Mouse (Mus musculus): ENCODE results near the gene Adgrg5. TPM values are rescaled to one million over a fixed set of nuclear protein-coding genes. Genes with fewer than 3 reads are reported as not detected.

The Adgrg5 gene
- 0.37 and 0.39 TPM in 2 replicates for polyA plus RNA-seq (2015; fragmentation: Nextera tagmentation; extraction: Ambion mirVana)

DNA sequence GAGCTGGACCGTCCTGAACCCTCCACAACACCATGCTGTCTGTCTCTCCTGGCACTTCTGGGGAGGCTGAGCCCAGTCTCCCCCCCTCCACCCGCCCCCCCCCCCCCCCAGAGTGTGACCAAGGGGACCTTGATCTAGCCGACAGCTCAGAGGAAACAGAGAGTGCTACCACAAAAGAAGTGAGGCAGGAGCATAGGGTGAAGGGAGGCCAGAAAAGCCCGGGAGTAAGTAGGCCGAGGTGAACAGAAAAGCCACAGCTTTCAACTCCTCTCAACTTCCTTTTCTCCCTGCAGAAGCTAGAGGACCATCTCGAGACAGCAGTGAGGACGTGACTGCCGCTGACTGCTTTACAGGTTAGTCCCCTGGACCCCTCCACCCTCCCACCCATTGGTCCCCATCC lies at the start of gene Adgrg5:
Gene Adgrg5 (plus strand): TSS at position 290 of the 400 bp plus-strand sequence.
- Histone ChIP-seq H3K4me3 (ENCODE audit: low read depth, low read length) (no peak within 1 kb of the TSS), H3K9ac (ENCODE audit: low read depth, low read length) (no peak within 1 kb of the TSS), H3K9me3 (replicated peaks; ENCODE audit: control insufficient read depth, low read length) (no peaks in the 10 kb centered on the region), H3K36me3 (ENCODE audit: control insufficient read depth, insufficient read depth) (no peaks in the 10 kb centered on the region), H3K27me3 (ENCODE audit: control insufficient read depth, insufficient read depth, low read depth, low read length) (peaks cover under 1% of the 10 kb centered on the region), H3K4me2 (ENCODE audit: low read depth, low read length) (no peak within 1 kb of the TSS), H3K27ac (ENCODE audit: low read length) (no peak within 1 kb of the TSS), H3K4me1 (ENCODE audit: control insufficient read depth, low read depth, low read length) (peaks cover 16% of the 10 kb centered on the region)
- no peak for ATAC-seq (ENCODE audit: low read depth)
- 8% methylated on average over 8 of the region's 8 CpGs for WGBS (ENCODE audit: insufficient replicate concordance)

GRCm38 (mm10) chr8:94874358-94874757 lies 49.1 kb upstream of the Adgrg5 start:
- peak overlapping the region; percentile 64 for H3K27ac ChIP-seq (ENCODE audit: low read length)
- H3K4me1 ChIP-seq (ENCODE audit: control insufficient read depth, low read depth, low read length) = peaks cover 36% of the 10 kb centered on the region
- peak overlapping the region; percentile 84 for H3K4me3 ChIP-seq (ENCODE audit: low read depth, low read length)
- WGBS (ENCODE audit: insufficient replicate concordance) = 12% methylated on average over 6 of the region's 6 CpGs
- peak overlapping the region; percentile 94 for H3K9ac ChIP-seq (ENCODE audit: low read depth, low read length)
- no peaks in the 10 kb centered on the region for H3K9me3 ChIP-seq (replicated peaks; ENCODE audit: control insufficient read depth, low read length)
- peak overlapping the region; percentile 89 for H3K4me2 ChIP-seq (ENCODE audit: low read depth, low read length)
- H3K27me3 ChIP-seq (ENCODE audit: control insufficient read depth, insufficient read depth, low read depth, low read length) = peaks cover 27% of the 10 kb centered on the region
- no peaks in the 10 kb centered on the region for H3K36me3 ChIP-seq (ENCODE audit: control insufficient read depth, insufficient read depth)
- peak; percentile 51 for ATAC-seq (ENCODE audit: low read depth)

GRCm38 (mm10) chr8:94875096-94875870 lies 48.2 kb upstream of the Adgrg5 start:
- H3K27ac ChIP-seq (ENCODE audit: low read length) = peak overlapping the region; percentile 96
- peaks cover 21% of the 10 kb centered on the region for H3K27me3 ChIP-seq (ENCODE audit: control insufficient read depth, insufficient read depth, low read depth, low read length)
- H3K9me3 ChIP-seq (replicated peaks; ENCODE audit: control insufficient read depth, low read length) = no peaks in the 10 kb centered on the region
- peak overlapping the region; percentile 89 for H3K4me2 ChIP-seq (ENCODE audit: low read depth, low read length)
- peaks cover 36% of the 10 kb centered on the region for H3K4me1 ChIP-seq (ENCODE audit: control insufficient read depth, low read depth, low read length)
- peak overlapping the region; percentile 94 for H3K9ac ChIP-seq (ENCODE audit: low read depth, low read length)
- peak overlapping the region; percentile 84 for H3K4me3 ChIP-seq (ENCODE audit: low read depth, low read length)
- ATAC-seq (ENCODE audit: low read depth) = peak; percentile 3; the same call in 1 of the 2 replicates
- WGBS (ENCODE audit: insufficient replicate concordance) = 19% methylated on average over 17 of the region's 17 CpGs
- H3K36me3 ChIP-seq (ENCODE audit: control insufficient read depth, insufficient read depth) = no peaks in the 10 kb centered on the region

- WGBS (ENCODE audit: insufficient replicate concordance) = under 1% methylated on average over 17 of the region's 20 CpGs
- peak overlapping the region; percentile 96 for H3K27ac ChIP-seq (ENCODE audit: low read length)
- ATAC-seq (ENCODE audit: low read depth) = peak; percentile 13; the same call in 1 of the 2 replicates
- H3K9me3 ChIP-seq (replicated peaks; ENCODE audit: control insufficient read depth, low read length) = no peaks in the 10 kb centered on the region
- peaks cover 15% of the 10 kb centered on the region for H3K27me3 ChIP-seq (ENCODE audit: control insufficient read depth, insufficient read depth, low read depth, low read length)
- peak overlapping the region; percentile 84 for H3K4me3 ChIP-seq (ENCODE audit: low read depth, low read length)
- peak overlapping the region; percentile 89 for H3K4me2 ChIP-seq (ENCODE audit: low read depth, low read length)
- peak overlapping the region; percentile 94 for H3K9ac ChIP-seq (ENCODE audit: low read depth, low read length)
- H3K36me3 ChIP-seq (ENCODE audit: control insufficient read depth, insufficient read depth) = no peaks in the 10 kb centered on the region
- peaks cover 31% of the 10 kb centered on the region for H3K4me1 ChIP-seq (ENCODE audit: control insufficient read depth, low read depth, low read length)
These were observed 47.7 kb upstream of the Adgrg5 start for GRCm38 (mm10) chr8:94875871-94876150.

DNA sequence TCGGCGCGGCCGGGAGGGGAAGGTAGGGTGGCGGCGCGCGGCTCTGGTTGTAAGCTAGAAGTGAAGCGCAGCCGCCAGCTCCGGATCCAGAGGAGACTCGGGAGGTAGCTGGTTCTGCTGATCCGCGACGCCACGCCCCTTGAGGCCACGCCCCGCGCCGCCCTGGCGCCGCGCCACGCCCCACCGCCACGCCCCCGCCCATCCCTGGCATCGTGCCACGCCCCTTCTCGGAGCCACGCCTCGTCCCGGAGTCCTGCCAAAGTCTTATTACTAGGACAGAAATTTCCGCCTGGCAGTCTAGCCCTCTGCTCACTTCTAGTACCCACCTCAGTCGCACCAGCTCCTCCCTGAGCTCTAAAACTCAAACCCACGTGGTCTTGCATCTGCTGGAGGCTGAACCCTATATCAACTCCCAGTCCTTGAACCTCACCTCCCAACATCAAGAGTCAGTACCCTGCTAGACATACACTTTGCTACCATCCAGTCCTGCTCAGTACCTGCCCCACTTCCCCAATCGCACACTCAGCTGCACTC lies 47.2 kb upstream of the Adgrg5 start, which contains the start of gene Dok4:
Gene Dok4 (minus strand): TSS at position 134 of the 534 bp plus-strand sequence.
- Histone ChIP-seq H3K4me1 (ENCODE audit: control insufficient read depth, low read depth, low read length) (peaks cover 28% of the 10 kb centered on the region), H3K9me3 (replicated peaks; ENCODE audit: control insufficient read depth, low read length) (no peaks in the 10 kb centered on the region)
- ATAC-seq (ENCODE audit: low read depth) = peak; percentile 85

GRCm38 (mm10) chr8:94876820-94877219 lies 46.7 kb upstream of the Adgrg5 start:
- peaks cover 11% of the 10 kb centered on the region for H3K27me3 ChIP-seq (ENCODE audit: control insufficient read depth, insufficient read depth, low read depth, low read length)
- 35% methylated on average over 3 of the region's 3 CpGs for WGBS (ENCODE audit: insufficient replicate concordance)

More for the DNA sequence above, 47.2 kb upstream of the Adgrg5 start, which contains the start of gene Dok4:
- Histone ChIP-seq H3K9ac (ENCODE audit: low read depth, low read length) (peak within 1 kb of the TSS; percentile 94), H3K4me2 (ENCODE audit: low read depth, low read length) (peak within 1 kb of the TSS; percentile 89), H3K36me3 (ENCODE audit: control insufficient read depth, insufficient read depth) (no peaks in the 10 kb centered on the region), H3K27me3 (ENCODE audit: control insufficient read depth, insufficient read depth, low read depth, low read length) (peaks cover 15% of the 10 kb centered on the region), H3K4me3 (ENCODE audit: low read depth, low read length) (peak within 1 kb of the TSS; percentile 84), H3K27ac (ENCODE audit: low read length) (peak within 1 kb of the TSS; percentile 96)
- WGBS (ENCODE audit: insufficient replicate concordance) = under 1% methylated on average over 27 of the region's 37 CpGs

GRCm38 (mm10) chr8:94880742-94881141 lies 42.8 kb upstream of the Adgrg5 start:
- Histone ChIP-seq H3K27ac (ENCODE audit: low read length) (no peak overlapping the region), H3K4me2 (ENCODE audit: low read depth, low read length) (no peak overlapping the region), H3K36me3 (ENCODE audit: control insufficient read depth, insufficient read depth) (no peaks in the 10 kb centered on the region), H3K4me1 (ENCODE audit: control insufficient read depth, low read depth, low read length) (peaks cover 8% of the 10 kb centered on the region), H3K9me3 (replicated peaks; ENCODE audit: control insufficient read depth, low read length) (no peaks in the 10 kb centered on the region), H3K27me3 (ENCODE audit: control insufficient read depth, insufficient read depth, low read depth, low read length) (no peaks in the 10 kb centered on the region; the same call in 1 of the 2 replicates), H3K4me3 (ENCODE audit: low read depth, low read length) (no peak overlapping the region), H3K9ac (ENCODE audit: low read depth, low read length) (no peak overlapping the region)
- ATAC-seq (ENCODE audit: low read depth) = no peak
- 53% methylated on average over 4 of the region's 4 CpGs for WGBS (ENCODE audit: insufficient replicate concordance)

More at GRCm38 (mm10) chr8:94876820-94877219, 46.7 kb upstream of the Adgrg5 start:
- Histone ChIP-seq H3K4me2 (ENCODE audit: low read depth, low read length) (peak overlapping the region; percentile 89), H3K4me1 (ENCODE audit: control insufficient read depth, low read depth, low read length) (peaks cover 28% of the 10 kb centered on the region), H3K4me3 (ENCODE audit: low read depth, low read length) (no peak overlapping the region), H3K9me3 (replicated peaks; ENCODE audit: control insufficient read depth, low read length) (no peaks in the 10 kb centered on the region), H3K27ac (ENCODE audit: low read length) (peak overlapping the region; percentile 85), H3K36me3 (ENCODE audit: control insufficient read depth, insufficient read depth) (no peaks in the 10 kb centered on the region), H3K9ac (ENCODE audit: low read depth, low read length) (peak overlapping the region; percentile 52)
- no peak for ATAC-seq (ENCODE audit: low read depth)

DNA sequence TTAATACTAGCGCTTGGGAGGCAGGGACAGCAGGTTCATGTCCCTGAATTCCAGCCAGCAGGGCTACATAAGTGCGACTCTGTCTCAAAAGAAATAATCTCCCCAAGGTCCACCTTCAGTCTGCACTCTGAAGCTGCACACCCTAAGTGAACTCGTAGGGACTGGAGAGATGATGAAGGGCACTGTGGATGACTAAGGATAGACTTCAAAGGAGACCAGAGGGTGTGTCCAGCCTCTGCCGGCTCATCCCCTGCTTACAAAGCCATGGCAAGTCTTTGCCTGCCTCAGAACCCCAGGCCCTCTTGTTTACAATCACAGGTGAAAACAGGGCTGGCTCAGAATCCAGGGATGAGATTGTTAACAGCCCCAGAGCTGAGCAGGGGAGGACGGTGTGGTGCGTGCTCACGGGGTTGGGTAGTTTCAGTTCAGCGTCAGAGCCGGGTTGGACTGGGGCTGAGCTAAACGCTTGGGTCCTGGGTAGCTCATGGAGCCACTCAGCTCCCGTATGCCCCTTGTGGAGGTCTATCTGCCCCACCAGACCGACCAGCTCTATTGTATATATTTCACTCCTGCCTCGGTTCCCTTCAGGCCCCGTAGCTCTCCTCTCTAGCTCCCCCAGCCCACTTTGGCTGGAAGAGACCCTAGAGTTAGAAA lies 35.0 kb upstream of the Adgrg5 start:
- H3K4me2 ChIP-seq (ENCODE audit: low read depth, low read length) = peak overlapping the region; percentile 52
- WGBS (ENCODE audit: insufficient replicate concordance) = 26% methylated on average over 14 of the region's 14 CpGs
- ATAC-seq (ENCODE audit: low read depth) = peak; percentile 73
- peak overlapping the region; percentile 47; the same call in 1 of the 2 replicates for H3K9ac ChIP-seq (ENCODE audit: low read depth, low read length)
- no peak overlapping the region for H3K27ac ChIP-seq (ENCODE audit: low read length)
- no peaks in the 10 kb centered on the region; the same call in none of the 2 replicates for H3K27me3 ChIP-seq (ENCODE audit: control insufficient read depth, insufficient read depth, low read depth, low read length)
- H3K36me3 ChIP-seq (ENCODE audit: control insufficient read depth, insufficient read depth) = no peaks in the 10 kb centered on the region
- H3K4me3 ChIP-seq (ENCODE audit: low read depth, low read length) = peak overlapping the region; percentile 27
- H3K9me3 ChIP-seq (replicated peaks; ENCODE audit: control insufficient read depth, low read length) = no peaks in the 10 kb centered on the region
- peaks cover 8% of the 10 kb centered on the region for H3K4me1 ChIP-seq (ENCODE audit: control insufficient read depth, low read depth, low read length)
